Mouse (Mus musculus) embryonic stem cell, embryonic (primary cell): ENCODE data around the gene Ankle1.

Source experiments
- CTCF ChIA-PET, 4 experiments: fragments of 300-600 bp in 2 of 4; fragments of 350-600 bp in 2 of 4; sonication (Branson Sonifier 250); formaldehyde crosslinking; loops; one replicate each; lab custom pipeline; 2022; ENCODE audit warnings: inconsistent platforms in 2 of 4; lab: Charles Lee
- POLR2A ChIA-PET, 4 experiments: fragments of 300-600 bp in 2 of 4; fragments of 350-600 bp in 2 of 4; sonication (Branson Sonifier 250); formaldehyde crosslinking; loops; one replicate each; lab custom pipeline; 2022; ENCODE audit warnings: antibody characterized with exemption in 4 of 4, inconsistent platforms in 1 of 4; lab: Charles Lee

The Ankle1 gene

DNA sequence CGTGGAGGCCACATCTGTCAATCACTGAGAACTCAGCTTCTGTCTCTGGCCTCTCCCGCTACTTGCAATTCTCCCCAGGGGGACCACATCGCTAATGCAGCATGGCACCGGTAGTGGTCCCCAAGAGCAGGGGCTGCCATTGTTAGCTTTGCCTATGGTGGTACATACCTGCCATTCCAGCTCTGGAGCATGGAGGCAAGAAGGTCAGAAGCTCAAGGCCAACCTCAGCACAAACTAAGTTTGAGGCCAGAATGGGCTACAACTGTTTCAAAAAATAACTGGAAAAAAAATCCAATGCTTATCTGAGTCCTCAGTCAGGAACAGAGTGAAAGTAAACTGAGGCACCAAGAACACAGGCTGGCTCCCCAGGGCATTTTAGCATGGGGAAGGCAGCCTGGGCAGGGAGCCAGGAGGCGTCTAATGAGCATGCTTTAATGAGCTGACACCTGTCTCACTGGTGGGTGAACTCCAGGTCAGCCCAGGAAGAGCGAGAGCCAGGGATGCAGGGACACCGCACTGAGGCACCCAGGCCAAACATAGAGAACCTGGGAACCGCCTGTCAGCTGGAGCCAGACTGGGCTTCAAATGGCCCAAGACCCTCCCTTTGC is 29.3 kb upstream of the Ankle1 start:
- CTCF ChIA-PET: interaction anchor here in 3 of 4 experiments (0.5 to 2.8 kb wide), 6 partner anchors 9 to 505 kb away, joined by 3 to 25 read pairs (median 6); partner anchors contain the start of genes Ankle1 (in 1 of the 3), Mrpl34 (in 1 of the 3) and Use1 (in 1 of the 3)
- POLR2A ChIA-PET: interaction anchor here in 3 of 4 experiments (0.5 to 6.4 kb wide), 25 partner anchors 9 to 871 kb away, joined by 3 to 41 read pairs (median 3); partner anchors contain the start of genes Ankle1 (in 2 of the 3), Babam1 (in 2 of the 3), Mrpl34 (in 2 of the 3) and Use1 (in 2 of the 3)

DNA sequence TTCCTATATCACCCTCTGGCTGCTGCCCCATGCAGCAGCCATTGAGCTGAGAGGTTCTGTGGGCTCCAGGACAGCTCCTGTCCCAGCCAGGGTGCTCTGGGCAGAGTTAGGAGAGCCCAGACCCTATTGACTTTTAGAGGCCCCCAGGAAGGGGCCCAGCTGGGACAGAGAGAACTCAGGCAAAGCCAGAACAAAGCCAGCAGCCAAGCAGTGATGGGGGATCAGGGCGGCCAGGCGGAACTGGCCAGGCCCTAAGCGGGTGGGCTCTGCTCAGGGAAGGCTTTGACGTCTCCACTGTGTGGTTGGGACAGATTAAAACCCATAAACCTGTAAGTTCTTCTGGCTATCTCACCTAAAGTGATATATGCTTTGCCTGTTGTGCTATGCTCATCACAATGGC is 26.8 kb upstream of the Ankle1 start:
- POLR2A ChIA-PET: interaction anchor here in 2 of 4 experiments (0.7 to 2.7 kb wide), 8 partner anchors 9 to 107 kb away, joined by 3 to 12 read pairs (median 4); partner anchors contain the start of genes Ankle1 (in 2 of the 2), Babam1 (in 1 of the 2), Haus8 (in 1 of the 2) and Myo9b (in 1 of the 2)
- CTCF ChIA-PET: interaction anchor here in 1 of 4 experiments (0.6 kb wide), 2 partner anchors 14 to 23 kb away, joined by 3 read pairs; no protein-coding TSS in a partner anchor

DNA sequence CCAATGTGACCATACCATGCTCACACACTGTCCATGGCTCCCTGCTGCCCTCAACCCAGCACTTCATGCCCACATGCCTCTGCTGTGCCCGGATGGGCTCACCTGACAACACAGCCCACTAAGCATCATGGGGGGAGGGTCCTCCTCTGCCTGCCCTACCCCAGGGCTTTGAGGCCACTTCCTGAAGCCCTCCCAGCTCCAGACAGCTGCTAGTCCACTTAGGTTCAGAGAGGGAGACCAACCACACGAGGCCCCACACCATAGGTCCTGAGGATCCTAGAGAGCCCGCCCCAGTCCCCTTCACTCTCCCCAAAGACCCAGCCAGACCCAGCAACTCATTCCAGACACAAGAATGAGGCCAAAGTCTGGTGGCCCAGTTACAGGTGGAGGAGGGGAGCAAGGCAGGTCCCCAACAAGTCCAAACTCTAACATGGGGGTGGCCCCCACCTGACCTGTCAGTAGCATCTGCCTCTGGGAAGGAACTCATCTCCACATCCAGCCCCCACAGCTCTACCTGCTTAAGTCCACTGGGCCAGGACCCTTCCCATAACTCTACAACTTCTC is 26.2 kb upstream of the Ankle1 start:
- POLR2A ChIA-PET: interaction anchor here in 2 of 4 experiments (1.0 to 2.8 kb wide), 7 partner anchors 8 to 128 kb away, joined by 3 to 12 read pairs (median 5); partner anchors contain the start of genes Babam1 (in 1 of the 2), Haus8 (in 1 of the 2), Mrpl34 (in 1 of the 2) and Myo9b (in 1 of the 2)
- CTCF ChIA-PET: interaction anchor here in 1 of 4 experiments (1.4 kb wide), 1 partner anchor 17 kb away, joined by 3 read pairs; the partner anchor contains the start of gene Babam1

DNA sequence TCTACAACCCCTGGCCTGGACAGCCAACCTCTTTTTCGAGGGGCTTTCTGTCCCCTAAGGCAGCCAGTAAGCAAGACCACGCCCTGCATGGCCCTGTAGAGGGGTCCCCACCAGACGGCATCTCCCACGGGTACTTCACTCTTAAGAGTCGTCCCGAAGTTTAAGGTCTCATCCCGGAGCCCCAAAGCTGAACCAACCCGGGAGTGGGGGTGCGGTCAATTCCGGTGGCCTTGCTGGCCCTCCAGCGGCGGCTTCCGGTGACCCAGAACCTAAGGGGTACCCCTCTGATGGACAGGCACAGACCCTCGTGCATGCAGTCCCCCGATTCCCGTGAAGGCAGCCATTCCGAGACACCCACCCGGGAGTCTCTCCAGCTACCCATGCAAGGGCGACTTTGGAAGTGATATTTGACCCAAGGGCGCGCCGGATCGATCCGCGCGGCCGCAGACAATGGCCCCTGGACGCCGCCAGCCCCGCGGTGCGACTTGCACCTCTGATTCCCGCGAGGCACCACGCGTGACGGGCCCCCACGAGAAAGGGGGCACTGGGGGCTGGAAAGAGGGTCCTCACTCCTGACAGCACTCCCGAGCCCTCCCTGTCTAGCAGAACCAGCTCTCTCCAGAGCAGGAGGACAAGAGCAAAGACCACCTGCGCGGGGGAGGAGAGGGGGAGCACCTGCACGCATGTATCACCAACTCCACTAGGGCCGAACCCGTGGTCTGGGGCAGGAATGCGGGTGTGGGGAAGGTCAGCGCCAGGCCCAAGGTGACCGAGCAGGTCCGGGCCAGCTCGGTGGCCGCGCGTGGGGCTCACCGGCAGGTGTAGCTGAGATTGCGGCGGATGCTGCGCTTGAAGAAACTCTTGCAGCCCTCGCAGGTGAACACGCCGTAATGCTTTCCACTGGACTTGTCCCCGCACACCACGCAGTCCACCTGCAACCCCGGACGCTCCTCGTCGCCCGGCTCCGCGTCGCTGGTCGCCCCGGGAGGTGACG is 25.3 kb upstream of the Ankle1 start:
- POLR2A ChIA-PET: interaction anchor here in 2 of 4 experiments (1.0 to 2.8 kb wide), 12 partner anchors 8 to 484 kb away, joined by 3 to 12 read pairs (median 6); partner anchors contain the start of genes Babam1 (in 2 of the 2), Ocel1 (in 2 of the 2), Use1 (in 2 of the 2) and Mrpl34 (in 1 of the 2)
- CTCF ChIA-PET: interaction anchor here in 2 of 4 experiments (1.2 to 1.4 kb wide), 2 partner anchors 9 to 16 kb away, joined by 3 read pairs; partner anchors contain the start of genes Babam1 (in 1 of the 2) and Ocel1 (in 1 of the 2)

DNA sequence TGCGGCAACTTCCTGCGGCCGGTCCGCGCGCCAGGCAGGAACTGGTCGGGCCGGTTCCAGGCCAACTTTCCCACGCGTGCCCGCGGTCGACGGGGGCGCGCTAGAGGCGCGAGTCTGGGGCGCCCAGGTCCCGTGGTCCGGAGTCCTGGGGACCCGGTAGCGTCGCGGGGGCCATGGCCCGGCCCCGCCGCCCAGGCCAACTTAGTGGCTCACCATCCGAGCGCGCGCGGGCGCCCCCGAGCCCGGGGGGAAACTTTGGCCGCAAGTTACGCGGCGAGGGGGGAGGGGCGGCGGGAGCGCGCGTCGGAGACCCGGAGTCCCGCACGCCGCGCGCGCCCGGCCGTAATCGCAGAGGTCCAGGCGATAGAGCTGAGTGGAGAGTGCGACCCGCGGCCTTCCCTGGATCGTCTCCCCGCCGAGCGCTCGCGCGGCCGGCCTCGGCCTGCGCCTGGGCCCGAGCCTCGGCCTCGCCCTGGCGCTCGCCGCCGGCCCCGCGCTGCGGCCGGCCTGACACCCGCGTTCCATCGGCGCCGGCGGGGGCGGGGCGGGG is 24.3 kb upstream of the Ankle1 start, which contains the start of gene Nr2f6:
Gene Nr2f6, minus strand, starts transcription at position 540 of the 550 bp plus-strand sequence.
- POLR2A ChIA-PET: interaction anchor here (0.6 to 2.8 kb wide), 23 partner anchors 8 to 1008 kb away, joined by 3 to 12 read pairs (median 4); partner anchors contain the start of genes Ankle1 (in 2 of the 4), Babam1 (in 2 of the 4), Ocel1 (in 2 of the 4) and Use1 (in 2 of the 4)
- CTCF ChIA-PET: interaction anchor here in 3 of 4 experiments (0.6 to 1.6 kb wide), 8 partner anchors 8 to 858 kb away, joined by 3 to 5 read pairs (median 3); partner anchors contain the start of genes Babam1 (in 2 of the 3), Ocel1 (in 2 of the 3) and Ap1m1 (in 1 of the 3)

DNA sequence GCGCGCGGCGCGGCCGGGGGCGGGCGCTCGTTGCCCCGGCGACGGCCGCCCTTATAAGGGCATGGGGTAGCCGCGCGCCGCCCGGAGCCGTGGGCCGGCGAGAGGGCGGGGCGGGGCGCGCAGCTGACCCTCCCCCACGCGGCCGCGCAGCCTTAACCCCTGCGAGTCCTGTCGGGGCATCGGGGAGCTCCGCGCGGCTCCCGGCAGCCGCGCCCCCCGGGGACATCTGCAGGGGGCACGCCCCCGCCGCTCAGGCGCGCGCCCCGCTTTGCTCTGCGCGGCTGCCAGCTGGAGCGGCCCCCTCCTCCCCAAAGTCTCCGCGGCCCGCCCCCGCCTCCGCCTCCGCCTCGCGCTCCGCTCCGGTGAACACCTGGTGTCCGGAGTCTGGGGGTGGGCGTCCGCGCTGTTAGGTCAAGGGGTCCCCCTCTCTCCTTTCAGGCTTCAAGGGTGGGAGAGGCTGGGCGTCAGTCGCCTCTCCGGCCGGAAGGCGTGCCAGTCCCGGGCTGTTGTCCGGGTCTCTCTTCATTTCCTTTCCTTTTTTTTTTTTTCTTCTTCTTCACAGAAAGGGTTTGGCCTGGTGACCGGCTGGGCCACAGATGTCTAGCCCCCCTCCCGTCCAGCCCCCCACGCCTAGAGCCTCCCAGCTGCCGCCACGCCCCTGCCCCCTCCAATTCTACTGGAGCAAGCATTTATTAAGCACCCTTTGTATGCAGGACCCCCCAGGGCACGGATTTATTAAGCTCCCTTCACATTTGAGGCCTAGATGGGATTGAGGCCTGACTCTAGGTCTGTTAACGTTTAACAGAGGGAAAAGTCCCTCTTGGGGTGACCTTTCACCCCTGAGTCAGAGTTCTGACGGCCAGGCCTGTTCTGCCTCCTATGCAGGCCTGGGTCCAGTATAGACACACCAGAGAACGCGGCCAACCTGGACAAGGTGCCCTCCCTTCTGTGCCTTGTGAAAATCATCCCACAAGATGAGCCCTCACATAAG is 23.5 kb upstream of the Ankle1 start:
- CTCF ChIA-PET: interaction anchor here (0.5 to 1.6 kb wide), 12 partner anchors 9 to 1157 kb away, joined by 3 to 7 read pairs (median 3); partner anchors contain the start of genes Babam1 (in 2 of the 4), Ap1m1 (in 1 of the 4), Arrdc2 (in 1 of the 4) and Ocel1 (in 1 of the 4)
- POLR2A ChIA-PET: interaction anchor here (0.6 to 2.8 kb wide), 28 partner anchors 9 to 1008 kb away, joined by 3 to 12 read pairs (median 4); partner anchors contain the start of genes Ankle1 (in 2 of the 4), Ocel1 (in 2 of the 4), Rpl18a (in 2 of the 4) and Babam1 (in 1 of the 4)

DNA sequence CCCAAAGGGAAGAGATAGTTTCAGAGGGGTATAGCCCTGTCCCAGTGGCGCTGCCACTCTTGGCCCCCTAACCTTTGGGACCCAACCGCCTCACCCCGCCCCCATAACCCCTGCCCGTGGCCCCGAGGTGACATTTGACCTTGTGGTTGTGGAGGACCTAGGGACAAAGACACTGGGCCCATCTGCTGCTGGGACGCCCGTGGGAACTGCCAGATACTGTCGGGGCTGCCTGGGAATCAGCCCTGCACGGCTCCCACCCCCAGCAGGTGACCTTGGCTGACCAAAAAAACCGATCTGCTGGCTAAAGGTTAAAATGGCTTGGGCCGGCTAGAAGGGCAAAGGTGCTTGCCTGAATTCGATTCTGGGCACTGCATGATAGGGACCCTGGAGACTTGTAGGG is 22.4 kb upstream of the Ankle1 start:
- ChIA-PET POLR2A (interaction anchor here in 2 of 4 experiments (0.9 to 11.9 kb wide), 5 partner anchors 9 to 118 kb away, joined by 3 to 96 read pairs (median 41); partner anchors contain the start of genes Ankle1 (in 1 of the 2), Babam1 (in 1 of the 2), Ocel1 (in 1 of the 2) and Ushbp1 (in 1 of the 2)), CTCF (no interaction called here)

DNA sequence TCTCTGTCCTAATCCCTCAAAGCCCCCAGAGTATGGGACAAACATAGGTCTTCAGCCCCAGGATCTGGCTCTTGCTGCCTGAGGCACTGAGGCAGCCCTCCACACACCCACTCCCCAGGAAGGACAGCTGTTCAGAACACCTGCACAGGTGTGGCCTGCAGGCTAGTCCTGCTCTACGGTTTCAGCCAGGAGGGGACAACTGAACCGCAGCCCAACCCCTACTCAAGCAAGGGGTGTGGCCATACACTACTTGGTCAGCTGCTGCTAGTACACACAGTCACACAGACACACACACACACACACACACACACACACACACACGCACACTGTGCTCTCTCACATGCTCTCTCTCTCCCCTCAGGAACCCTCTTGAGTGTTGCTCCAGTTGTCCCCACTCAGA is 21.9 kb upstream of the Ankle1 start:
- POLR2A ChIA-PET: interaction anchor here in 2 of 4 experiments (0.9 to 11.9 kb wide), 10 partner anchors 8 to 117 kb away, joined by 3 to 96 read pairs (median 30); partner anchors contain the start of genes Ankle1 (in 2 of the 2), Babam1 (in 2 of the 2), Ushbp1 (in 2 of the 2) and Ocel1 (in 1 of the 2)
- CTCF ChIA-PET: interaction anchor here in 2 of 4 experiments (0.7 to 2.1 kb wide), 2 partner anchors 13 to 19 kb away, joined by 4 to 20 read pairs; partner anchors contain the start of gene Babam1 (in 1 of the 2)

DNA sequence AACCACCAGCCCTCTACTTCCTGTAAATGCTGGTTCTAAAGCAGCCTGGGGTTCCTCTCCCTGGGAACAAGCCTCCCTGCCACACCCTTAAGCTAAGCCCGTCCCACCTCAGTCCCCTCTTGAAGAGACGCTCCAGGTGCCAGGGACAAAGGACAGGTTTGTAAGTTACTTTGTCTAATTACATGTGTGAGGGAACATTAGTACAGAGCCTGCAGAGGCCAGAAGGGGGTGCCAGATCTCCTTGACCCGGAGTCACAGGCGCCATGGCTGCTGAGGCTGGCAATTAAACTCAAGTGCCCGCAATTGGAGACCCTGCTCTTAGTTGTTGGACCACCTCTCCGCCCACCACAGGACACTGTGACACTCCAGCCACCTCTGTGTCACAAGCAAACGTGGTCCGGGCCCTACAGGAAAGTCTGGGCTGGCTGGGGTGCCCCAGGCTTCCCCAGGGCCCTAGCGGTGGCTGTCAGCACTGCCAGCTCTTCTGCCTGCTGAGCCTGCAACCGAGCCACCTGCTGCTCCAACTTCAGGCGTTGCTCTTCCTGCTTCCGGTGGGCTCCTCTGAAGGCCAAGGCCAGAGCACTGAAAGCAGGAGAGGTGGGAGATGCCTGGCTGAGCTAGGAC is 20.5 kb upstream of the Ankle1 start:
- POLR2A ChIA-PET: interaction anchor here (0.5 to 11.9 kb wide), 40 partner anchors 10 to 687 kb away, joined by 3 to 96 read pairs (median 5); partner anchors contain the start of genes Ankle1 (in 3 of the 4), Babam1 (in 3 of the 4), Jund (in 2 of the 4) and Myo9b (in 2 of the 4)

DNA sequence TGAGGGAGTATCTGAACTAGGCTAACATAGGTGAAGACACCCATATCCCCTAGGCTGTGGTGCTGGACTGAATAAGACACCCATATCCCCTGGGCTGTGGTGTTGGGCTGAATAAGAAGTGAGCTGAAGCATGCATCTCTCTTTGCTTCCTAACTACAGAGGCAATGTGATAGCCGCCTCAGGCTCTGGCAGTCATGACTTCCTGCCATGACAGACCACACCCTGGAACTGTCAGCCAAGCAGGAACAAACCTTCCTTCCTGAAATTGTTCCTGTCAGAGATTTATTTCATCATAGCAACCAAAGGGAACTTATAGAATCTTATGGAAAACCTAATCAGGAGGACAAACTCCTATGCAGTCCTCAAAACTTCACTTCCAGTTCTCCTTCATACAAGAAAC is 17.5 kb upstream of the Ankle1 start:
- CTCF ChIA-PET: interaction anchor here in 1 of 4 experiments (1.0 kb wide), 1 partner anchor 17 kb away, joined by 5 read pairs; the partner anchor contains the start of gene Ankle1
- POLR2A ChIA-PET: interaction anchor here in 3 of 4 experiments (0.6 to 11.9 kb wide), 17 partner anchors 9 to 182 kb away, joined by 3 to 96 read pairs (median 4); partner anchors contain the start of genes Ankle1 (in 2 of the 3), Babam1 (in 2 of the 3), Ocel1 (in 2 of the 3) and Use1 (in 2 of the 3)

More for the DNA sequence above, 20.5 kb upstream of the Ankle1 start:
- CTCF ChIA-PET: interaction anchor here (0.5 to 2.5 kb wide), 31 partner anchors 9 to 622 kb away, joined by 3 to 25 read pairs (median 4); partner anchors contain the start of genes Babam1 (in 2 of the 4), Mrpl34 (in 2 of the 4), Ocel1 (in 2 of the 4) and Abhd8 (in 1 of the 4)

DNA sequence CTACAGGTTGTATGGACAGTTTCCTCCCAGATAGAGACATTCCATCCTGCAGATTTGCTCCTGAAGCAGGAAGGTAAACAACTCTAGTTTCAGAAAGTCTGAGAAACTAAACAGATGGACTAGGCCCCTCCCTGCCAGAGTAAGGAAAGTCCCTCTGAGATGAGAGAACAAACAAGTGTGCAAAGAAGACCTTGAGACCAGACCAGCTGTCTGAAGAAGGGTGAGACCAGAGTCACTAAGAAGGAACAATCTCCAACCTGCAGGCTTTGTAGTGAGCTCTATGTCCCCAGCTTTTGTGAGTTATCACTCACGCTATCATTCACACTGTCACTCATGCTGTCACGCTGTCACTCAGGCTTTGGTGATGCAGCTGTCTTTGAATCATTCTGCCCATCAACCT is 14.1 kb upstream of the Ankle1 start:
- ChIA-PET POLR2A (interaction anchor here in 3 of 4 experiments (0.5 to 11.9 kb wide), 10 partner anchors 9 to 698 kb away, joined by 3 to 96 read pairs (median 6); partner anchors contain the start of genes Ankle1 (in 3 of the 3), Haus8 (in 1 of the 3), Myo9b (in 1 of the 3) and Nr2f6 (in 1 of the 3)), CTCF (interaction anchor here in 2 of 4 experiments (0.5 to 1.6 kb wide), 3 partner anchors 9 to 127 kb away, joined by 3 to 5 read pairs (median 4); no protein-coding TSS in a partner anchor)

DNA sequence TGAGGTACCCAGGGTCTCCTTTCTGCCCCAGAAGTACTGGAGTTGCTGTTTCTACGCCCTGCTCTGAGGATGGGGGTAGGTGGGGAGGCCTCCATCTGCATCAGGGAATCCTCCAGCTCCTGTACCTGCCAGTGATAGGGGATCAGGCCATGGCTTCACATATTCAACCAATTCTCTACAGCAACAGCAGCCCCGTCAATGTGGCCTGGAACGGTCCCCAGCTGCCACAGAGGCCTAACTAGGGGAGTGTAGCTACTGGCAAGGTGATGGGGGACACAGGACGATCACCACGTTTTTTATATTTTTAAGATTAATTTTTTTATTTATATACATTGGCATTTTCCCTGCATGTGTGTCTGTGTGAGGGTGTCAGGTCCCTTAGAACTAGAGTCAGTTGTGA is 13.4 kb upstream of the Ankle1 start:
- CTCF ChIA-PET: interaction anchor here in 1 of 4 experiments (0.9 kb wide), 1 partner anchor 14 kb away, joined by 3 read pairs; no protein-coding TSS in a partner anchor
- POLR2A ChIA-PET: interaction anchor here in 3 of 4 experiments (0.6 to 11.9 kb wide), 9 partner anchors 11 to 501 kb away, joined by 3 to 96 read pairs (median 5); partner anchors contain the start of genes Ankle1 (in 2 of the 3), Nr2f6 (in 1 of the 3) and Ocel1 (in 1 of the 3)

DNA sequence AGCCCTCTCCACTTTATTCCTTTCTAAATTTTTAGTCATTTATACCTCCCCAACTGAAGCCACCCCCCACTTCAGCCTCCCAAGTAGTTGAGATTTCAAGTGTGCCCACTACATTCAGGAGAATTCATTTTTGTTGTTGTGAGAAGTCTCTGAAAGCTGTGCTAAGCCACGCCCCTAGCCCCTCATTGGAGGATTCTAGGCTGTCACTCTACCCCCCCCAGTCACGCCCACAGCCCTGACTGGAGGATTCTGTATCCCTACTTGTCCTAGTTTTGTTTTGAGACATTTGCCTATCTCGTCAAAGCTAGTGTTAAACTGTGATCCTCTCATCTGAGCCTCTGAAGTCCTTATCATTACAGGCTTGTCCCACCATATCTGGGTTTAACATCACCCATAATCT is 12.9 kb upstream of the Ankle1 start:
- ChIA-PET CTCF (interaction anchor here in 2 of 4 experiments (0.8 to 0.9 kb wide), 2 partner anchors 14 to 21 kb away, joined by 3 read pairs; no protein-coding TSS in a partner anchor), POLR2A (interaction anchor here in 3 of 4 experiments (0.6 to 11.9 kb wide), 11 partner anchors 11 to 502 kb away, joined by 3 to 96 read pairs (median 4); partner anchors contain the start of genes Ankle1 (in 2 of the 3), Colgalt1 (in 1 of the 3), Nr2f6 (in 1 of the 3) and Ocel1 (in 1 of the 3))
